Mouse (Mus musculus): Measurements from ENCODE around the gene Esrra.

- no peak for TF ChIP-seq CTCF (IDR thresholded peaks at IDR 0.05; ENCODE audit: insufficient read depth, low read depth, low read length)
- no peak for TF ChIP-seq POLR2A (IDR thresholded peaks at IDR 0.05; ENCODE audit: insufficient read depth, low read depth, low read length)
Measured at GRCm38 (mm10) chr19:6877965-6878364, 43.6 kb downstream of the Esrra start.

All from olfactory bulb, adult 2 months (tissue).